Mouse (Mus musculus) embryonic fibroblast, embryonic 13.5 days (primary cell): Measurements from ENCODE around the gene Nudt2. TPM values are rescaled to one million over a fixed set of nuclear protein-coding genes. Genes with fewer than 3 reads are reported as not detected.
A peak's percentile ranks its signal among the peaks of the same experiment; 100 is the strongest.

Experiments used
- H3K27ac ChIP-seq: 2 replicates; pipeline ENCODE4 v1.5.1; 2012; ENCODE audit warnings: low read length, control low read depth, inconsistent platforms; ENCODE audit not compliant: insufficient read depth
- H3K4me1 ChIP-seq: 2 replicates; pipeline ENCODE4 v1.6.1; 2011; ENCODE audit warnings: low read length; ENCODE audit not compliant: control insufficient read depth, insufficient read depth
- H3K4me3 ChIP-seq: 2 replicates; pipeline ENCODE4 v1.5.1; 2011; ENCODE audit warnings: mild to moderate bottlenecking, control low read depth, low read length; ENCODE audit not compliant: insufficient read depth
- CTCF ChIP-seq: IDR thresholded peaks from 2 replicates; pipeline ENCODE4 v1.5.1; 2011; ENCODE audit warnings: mild to moderate bottlenecking, control low read depth, low read length, moderate library complexity, borderline replicate concordance; ENCODE audit not compliant: insufficient read depth
- POLR2A ChIP-seq: IDR thresholded peaks from 2 replicates; pipeline ENCODE4 v1.6.1; 2011; ENCODE audit warnings: low read depth, mild to moderate bottlenecking, control low read depth, low read length, moderate library complexity
- polyA plus RNA-seq: library from polyadenylated mRNA; stranded (reverse); fragments of >200 nt; gene quantifications from 2 replicates; pipeline ENCODE4 v1.2.4, GENCODE M21; 2011; ENCODE audit warnings: low read depth; ENCODE audit not compliant: missing spikeins, insufficient read length

Nudt2 gene
- polyA plus RNA-seq, 1 experiment: 28.6 TPM

DNA sequence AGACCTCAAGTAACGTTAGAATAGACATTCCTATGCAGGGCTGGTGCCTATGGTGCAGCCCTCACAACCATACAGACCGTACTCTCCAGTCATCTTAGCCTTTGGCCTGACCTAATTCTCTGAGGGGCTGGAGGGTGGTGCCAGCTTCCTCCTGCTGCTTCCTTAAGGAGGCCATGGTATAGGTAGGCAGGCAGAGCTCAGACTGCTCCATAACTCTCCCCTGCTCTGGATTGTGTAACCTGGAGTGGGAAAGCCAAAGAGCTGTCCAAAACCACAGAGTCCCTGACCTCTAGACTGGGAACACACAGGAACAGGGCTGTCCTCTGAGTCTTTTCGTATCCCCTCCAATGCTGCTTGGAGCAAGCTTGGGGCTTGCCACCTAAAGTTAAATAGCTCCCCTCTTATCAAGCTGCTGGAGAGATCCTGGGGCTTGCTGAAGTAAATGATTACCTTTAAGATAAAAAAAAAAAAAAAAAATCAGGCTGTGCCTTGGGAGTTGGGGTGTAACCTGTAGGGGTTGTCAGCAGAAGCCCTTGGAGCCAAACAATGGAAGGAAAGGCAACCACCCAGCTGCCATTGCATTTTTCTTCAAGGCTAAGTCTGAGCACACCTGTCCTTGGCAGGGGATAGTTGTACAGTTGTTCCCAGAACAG, 28.6 kb downstream of the Nudt2 start:
- TF ChIP-seq POLR2A (no peak), CTCF (no peak)
- Histone ChIP-seq H3K27ac (no peak overlapping the region), H3K4me3 (no peak overlapping the region), H3K4me1 (no peaks in the 10 kb centered on the region)

DNA sequence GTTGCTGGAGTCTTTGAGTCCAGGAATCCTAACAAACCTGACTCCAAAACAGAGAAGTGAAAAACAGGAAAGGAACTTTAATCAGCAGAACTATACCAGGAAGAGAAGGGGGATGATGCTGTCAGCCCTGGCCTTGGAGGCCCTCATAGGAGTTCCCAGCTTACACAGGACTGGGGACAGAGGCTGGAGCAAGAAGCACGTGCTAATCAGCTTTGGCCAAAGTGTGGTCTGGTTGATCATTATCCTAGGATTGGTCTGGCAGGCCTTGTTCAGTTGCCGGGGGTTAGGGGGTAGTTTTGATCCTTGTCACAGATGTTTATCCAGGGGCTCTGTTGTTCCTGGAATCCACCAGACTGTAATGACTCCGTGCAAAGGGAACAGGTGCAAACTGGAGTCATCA, 29.4 kb downstream of the Nudt2 start:
- Histone ChIP-seq H3K27ac (no peak overlapping the region), H3K4me1 (no peaks in the 10 kb centered on the region), H3K4me3 (no peak overlapping the region)
- TF ChIP-seq POLR2A (no peak), CTCF (no peak)

DNA sequence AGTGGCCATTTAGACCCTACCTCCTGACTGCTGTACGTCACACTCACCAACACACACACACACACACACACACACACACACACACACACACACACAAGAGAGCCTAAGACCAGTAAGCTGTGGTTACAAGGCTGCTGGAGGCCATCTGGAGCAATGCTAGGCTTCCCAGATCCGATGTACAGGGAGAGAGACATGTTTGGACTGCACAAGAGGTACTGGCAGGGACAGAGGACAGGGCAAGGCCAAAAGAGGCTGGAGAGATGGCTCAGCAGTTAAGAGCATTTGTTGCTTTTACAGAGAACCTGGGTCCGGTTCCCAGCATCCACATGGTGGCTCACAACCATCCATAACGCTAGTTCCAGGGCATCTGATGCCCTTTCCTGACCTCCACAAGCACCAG, 30.1 kb downstream of the Nudt2 start:
- Histone ChIP-seq H3K4me3 (no peak overlapping the region), H3K27ac (no peak overlapping the region), H3K4me1 (no peaks in the 10 kb centered on the region)
- TF ChIP-seq CTCF (no peak), POLR2A (no peak)

DNA sequence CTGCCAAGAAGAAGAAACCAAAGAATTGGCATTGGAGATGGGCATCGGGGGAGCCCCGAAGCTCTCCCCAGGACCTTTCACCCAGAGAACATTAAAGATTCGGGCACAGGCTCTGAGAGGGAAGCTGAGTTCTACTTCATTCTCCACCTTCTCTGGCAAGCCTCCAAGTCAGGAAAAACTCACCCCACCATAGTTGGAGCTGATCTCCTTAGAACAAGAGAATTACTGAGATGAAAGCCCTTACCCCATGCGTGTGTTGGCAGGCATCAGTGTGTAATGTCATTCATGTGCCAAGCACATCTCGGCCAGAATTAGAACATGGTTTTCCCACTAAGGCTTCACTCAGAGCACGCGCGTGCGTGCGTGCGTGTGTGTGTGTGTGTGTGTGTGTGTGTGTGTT, 30.9 kb downstream of the Nudt2 start:
- H3K4me1 ChIP-seq: no peaks in the 10 kb centered on the region
- no peak overlapping the region for H3K4me3 ChIP-seq
- TF ChIP-seq POLR2A (no peak), CTCF (no peak)
- H3K27ac ChIP-seq: no peak overlapping the region

DNA sequence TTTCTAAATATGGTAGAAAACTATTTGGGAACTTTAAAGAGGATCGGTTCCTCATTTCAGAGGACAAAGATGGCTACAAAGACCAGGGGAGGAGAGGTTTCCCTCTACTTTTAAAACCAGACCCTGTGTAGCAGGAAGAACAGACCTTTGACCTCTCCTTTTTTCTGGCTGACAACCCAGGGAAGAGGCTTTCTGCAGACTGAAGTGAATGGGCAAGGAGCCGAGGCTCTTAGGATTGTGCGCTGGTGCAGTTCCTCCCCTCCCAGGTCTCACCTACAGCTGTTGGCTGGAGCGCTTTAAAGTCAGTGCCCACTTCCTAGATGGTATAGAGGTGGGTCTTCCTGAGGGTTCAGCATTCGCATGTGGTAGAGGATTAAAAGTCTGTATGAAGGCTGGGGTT, 32.1 kb downstream of the Nudt2 start:
- Histone ChIP-seq H3K4me1 (no peaks in the 10 kb centered on the region), H3K27ac (no peak overlapping the region), H3K4me3 (no peak overlapping the region)
- TF ChIP-seq POLR2A (no peak), CTCF (no peak)

DNA sequence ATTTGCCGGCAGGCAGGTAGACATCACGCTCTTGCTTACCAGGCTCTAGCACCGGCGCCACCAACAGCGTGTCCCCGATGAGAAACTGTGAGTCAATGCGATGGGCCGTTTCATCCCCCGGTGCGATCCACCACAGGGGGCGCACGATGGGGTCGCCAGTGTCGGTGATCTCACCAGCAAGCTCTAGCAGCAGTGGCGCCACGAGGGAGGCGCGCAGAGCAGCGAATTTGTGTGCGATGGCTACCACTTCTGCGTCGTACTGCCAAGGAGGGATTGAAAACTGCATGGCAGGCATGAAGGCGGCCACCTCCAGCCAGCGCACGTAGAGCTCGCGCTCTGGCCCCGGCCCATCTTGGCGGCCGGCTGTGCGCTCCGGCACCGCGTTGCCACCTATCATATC, 32.6 kb downstream of the Nudt2 start:
- Histone ChIP-seq H3K4me3 (no peak overlapping the region), H3K27ac (no peak overlapping the region), H3K4me1 (no peaks in the 10 kb centered on the region)
- TF ChIP-seq CTCF: peak; percentile 44; the same call in 1 of the 2 replicates
- TF ChIP-seq POLR2A: no peak

DNA sequence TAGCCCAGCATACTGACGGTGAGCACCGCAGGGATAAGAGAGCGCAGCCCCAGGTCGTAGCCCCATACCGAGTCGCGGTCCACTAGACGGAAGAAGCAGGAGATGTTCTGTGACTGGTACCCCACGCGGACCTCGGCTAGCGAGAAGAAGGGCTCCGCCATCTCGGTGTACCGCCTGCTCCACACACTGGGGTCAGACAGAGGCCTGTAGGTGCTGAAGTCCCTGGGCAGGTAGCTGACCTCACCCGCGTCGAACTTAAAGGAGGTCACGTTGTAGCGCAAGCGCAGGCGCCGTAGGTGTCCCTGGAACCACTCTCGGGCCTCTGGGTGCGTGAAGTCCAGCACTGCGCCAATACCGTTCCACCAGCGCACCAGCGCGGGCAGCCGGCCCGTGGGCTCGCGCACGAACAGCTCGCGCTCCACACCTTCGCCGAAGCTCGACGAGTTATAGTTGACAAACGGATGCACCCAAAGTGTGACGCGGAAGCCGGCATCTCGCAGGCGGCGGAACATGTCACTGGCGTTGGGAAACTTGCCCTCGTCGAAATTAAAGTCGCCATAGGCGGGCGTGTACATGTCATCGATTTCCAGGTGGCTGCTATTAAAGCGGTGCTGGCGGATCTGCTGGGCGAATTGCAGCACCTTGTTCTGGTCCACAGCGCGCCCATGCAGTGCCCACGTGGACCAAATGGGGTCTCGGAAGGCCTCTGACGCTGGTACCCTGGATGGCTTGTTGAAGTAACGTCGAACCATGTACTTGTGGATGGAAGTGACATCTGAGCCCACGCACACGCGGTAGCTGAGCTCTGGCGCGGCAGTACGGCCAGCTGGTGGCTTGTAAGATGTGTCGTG, 33.3 kb downstream of the Nudt2 start:
- Histone ChIP-seq H3K27ac (no peak overlapping the region), H3K4me1 (no peaks in the 10 kb centered on the region), H3K4me3 (no peak overlapping the region)
- no peak for TF ChIP-seq CTCF
- no peak for TF ChIP-seq POLR2A

DNA sequence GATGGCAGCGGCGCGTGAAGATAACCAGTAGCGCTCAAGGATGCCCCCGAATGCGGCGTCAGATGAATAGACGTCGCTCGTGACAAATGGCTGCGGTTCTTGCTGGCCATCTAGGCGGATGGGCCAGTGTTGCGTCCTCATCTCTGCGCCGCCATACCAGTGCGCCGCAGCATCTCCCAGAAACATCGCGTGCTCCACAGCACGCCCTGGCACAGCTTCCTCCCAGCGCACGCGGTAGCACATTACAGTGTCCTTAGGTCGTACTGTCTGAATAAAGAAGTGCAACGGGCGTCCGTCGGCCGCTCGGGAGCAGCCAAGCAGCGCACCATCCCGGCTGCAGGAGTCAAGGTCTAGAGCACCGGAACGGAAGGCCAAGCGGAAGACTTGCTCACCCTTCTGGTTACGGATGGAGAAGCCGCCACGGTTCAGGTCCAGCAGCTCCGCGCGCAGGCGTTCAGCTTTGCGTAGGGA, 34.0 kb downstream of the Nudt2 start:
- H3K4me3 ChIP-seq: no peak overlapping the region
- no peaks in the 10 kb centered on the region for H3K4me1 ChIP-seq
- H3K27ac ChIP-seq: no peak overlapping the region
- TF ChIP-seq POLR2A: no peak
- no peak for TF ChIP-seq CTCF

DNA sequence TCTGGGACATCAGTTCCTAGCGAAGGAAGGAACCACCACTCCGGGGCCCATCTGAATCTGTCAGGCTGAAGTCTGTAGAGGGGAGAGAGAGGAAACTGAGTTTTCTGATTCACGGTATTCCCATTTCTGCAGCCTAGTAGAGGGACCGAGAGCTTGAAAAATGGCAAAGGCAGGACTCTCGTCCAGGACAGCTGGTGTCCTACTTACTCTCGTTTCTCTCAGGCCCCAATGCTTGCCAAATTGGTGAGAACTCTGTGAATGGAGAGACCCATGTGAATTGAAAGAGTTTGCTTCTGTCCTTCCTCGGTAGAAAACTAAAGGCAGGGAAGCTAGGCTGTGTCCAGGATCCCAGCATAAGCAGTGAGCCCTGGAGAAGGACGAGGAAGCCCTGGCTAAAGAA, 34.7 kb downstream of the Nudt2 start:
- TF ChIP-seq CTCF: no peak
- no peak for TF ChIP-seq POLR2A
- no peak overlapping the region for H3K4me3 ChIP-seq

DNA sequence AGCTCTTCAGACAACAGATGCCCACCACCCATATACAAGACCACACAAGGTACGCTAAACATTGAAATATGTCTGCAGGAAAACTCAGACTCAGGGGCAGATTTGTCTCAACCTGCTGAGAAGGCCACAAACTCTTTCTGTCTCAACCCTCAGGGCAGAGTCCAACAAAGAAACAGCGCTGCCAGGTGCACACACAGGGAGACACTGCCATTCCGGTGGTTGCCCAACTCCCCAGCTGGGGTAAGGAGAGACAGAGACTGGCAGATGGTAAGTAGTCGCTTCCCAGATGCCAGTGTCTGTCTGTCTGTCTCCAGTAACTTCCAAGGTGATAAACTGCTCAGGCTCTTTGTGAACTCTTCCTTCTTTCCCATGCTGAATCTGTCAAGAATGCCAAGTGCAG, 35.8 kb downstream of the Nudt2 start:
- TF ChIP-seq POLR2A: no peak
- TF ChIP-seq CTCF: no peak
- H3K4me3 ChIP-seq: no peak overlapping the region
- H3K4me1 ChIP-seq: no peaks in the 10 kb centered on the region
- no peak overlapping the region for H3K27ac ChIP-seq

More for the DNA sequence above, 34.7 kb downstream of the Nudt2 start:
- no peaks in the 10 kb centered on the region for H3K4me1 ChIP-seq
- H3K27ac ChIP-seq: no peak overlapping the region
